Mouse (Mus musculus) lung, adult 18-20 months (tissue): ENCODE data around the gene Rnf227.

Experiments used
- DNase-seq, 2 experiments: peaks; one replicate each; pipeline ENCODE4 v3.0.0; 2022; ENCODE audit warnings: mixed read lengths in 2 of 2

Gene Rnf227

DNA sequence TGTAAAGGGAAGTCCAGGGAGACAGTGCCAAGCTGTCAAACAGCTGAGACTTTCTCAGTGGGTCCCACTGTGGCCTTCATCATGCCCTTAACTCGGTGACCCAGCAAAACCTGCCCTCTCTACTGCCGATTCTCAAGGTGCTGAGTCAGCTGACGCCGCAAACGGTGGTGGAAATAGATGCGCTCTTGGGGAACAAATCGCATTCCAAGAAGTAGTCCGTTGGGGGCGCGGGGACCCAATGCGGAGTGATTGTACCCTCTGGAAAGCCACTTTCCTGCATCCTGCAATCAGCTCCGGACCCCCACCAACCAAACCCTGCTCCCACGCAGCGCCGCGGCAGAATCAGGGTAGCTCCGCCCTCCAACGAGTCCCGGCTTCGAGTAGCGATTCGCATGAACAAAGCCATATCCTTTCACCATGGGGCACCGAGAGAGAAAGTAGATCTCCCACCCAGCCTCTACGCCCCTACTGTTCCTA, 8.3 kb upstream of the Rnf227 start:
- DNase-seq = peak; percentile 67 to 73

DNA sequence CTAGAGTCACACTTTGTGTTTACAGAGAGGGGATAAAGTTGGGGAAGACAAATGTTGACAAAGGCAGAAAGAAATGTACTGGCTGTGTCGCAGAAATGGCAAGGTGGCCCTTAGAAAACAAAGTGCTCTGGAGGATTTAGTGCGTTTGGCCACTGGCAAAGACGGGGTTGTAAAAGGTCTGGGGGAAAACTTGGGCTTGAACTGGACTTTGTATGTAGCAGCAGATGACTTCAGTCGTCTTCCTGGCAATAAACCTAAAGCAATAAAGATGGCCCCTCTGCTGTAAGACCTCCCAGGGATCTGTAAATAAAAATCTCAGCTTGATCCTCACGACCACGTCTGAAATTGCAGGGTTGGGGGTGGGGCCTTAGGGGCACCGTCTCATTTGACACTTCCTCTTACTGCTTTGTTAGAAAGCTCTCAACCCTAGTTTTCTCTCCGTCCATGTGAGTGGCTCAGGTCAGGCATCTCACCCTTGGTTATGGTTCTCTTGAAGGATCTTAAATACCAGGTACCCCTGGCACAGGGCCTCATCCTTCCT, 7.5 kb upstream of the Rnf227 start:
- no peak for DNase-seq

DNA sequence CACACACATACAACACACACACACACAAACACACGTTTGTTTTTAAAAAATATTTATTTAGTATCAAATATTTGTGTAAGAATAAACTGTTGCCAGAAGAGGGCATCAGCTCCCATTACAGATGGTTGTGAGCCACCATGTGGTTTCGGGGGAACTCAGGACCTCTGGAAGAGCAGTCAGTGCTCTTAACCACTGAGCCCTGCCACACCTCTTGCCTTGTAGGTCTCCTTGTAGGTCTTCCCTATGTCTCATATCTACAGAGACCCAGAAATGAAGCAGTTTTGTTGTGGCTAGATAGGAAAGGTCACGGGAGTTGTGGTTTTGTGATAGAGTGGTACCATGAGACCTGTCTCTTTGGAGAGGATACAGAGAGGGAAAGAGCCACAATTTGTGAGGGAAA, 6.3 kb upstream of the Rnf227 start:
- no peak for DNase-seq

GRCm38 (mm10) chr11:69334796-69335195, 5.5 kb upstream of the Rnf227 start:
- no peak for DNase-seq

- no peak for DNase-seq
Measured at GRCm38 (mm10) chr11:69346441-69346840, 6.2 kb downstream of the Rnf227 start.

DNA sequence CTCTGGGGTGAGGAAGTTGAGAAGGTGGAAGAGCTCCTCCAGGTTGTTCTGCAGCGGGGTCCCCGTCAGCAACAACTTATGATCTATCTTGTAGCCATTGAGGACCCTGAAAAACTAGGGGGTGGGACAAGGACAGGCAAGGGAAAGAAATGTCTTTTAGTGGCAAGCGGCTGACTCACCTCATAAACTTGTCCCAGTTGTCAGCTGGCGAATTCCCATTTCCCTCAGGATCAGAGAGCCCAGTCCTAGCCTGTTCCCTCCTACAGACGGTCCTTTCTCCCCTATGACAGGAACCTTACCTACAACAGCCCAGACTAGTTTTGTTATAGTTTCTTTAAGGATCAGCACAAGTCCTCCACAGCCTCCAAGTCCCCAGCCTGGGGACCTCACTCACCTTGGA, 16.3 kb downstream of the Rnf227 start:
- DNase-seq = no peak

DNA sequence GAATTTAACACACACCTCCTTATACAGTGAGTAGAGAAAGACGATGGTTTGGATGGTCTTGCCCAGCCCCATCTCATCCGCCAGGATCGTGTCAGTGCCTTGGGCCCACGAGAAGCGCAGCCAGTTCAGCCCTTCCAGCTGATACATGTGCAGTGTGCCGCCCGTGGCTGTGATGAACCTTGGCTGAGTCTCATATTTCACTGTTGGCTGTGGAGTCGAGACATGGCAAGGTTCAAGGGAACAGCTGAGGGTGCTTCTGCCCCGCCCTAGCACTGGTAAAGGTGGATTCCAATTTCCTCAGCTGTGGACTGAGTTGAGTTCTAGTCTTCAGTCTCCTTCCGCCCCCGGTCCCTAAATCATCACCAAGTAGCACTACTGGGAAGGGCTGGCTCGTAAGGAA, 17.4 kb downstream of the Rnf227 start:
- no peak for DNase-seq

DNA sequence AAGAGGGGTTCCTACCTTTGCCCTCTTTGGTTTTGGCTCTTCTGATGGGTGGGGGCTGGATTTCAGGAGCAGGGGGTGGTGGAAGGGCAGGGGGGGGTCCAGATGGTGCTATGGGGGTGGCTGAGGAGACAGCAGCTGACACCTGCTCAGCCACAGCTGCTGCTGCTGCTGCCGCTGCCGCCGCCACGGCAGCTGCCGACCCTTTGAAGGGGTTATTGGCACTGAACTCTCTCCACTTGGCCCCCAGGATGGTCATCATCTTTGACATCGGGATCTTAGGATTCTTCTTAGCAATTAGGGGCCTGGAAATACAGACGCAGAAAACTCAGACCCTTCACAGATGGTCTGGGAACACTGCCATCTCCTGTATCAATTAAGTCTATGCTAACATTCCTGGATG, 21.8 kb downstream of the Rnf227 start:
- no peak for DNase-seq

- DNase-seq = no peak
Measured at GRCm38 (mm10) chr11:69362479-69362878, 22.2 kb downstream of the Rnf227 start.

DNA sequence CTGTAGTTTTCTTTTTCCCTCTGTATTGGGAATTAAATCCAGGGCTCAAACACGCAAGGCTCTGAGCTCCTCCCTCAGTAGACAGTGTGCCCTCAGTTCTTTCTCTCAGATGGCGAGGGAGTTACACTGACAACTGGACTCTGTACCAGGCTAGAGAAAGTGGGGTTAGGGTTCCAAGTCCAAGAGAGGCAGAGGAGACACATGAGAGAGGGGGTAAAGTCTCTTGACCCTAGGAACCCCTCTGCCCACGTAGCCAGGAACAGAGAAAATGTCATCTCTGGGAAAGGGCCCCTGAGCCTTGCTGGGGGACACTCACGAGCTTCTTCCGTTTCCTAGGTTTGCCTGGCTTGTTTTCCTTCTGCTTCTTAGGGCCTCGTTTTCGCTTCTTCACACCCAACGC, 24.1 kb downstream of the Rnf227 start:
- DNase-seq = no peak

DNA sequence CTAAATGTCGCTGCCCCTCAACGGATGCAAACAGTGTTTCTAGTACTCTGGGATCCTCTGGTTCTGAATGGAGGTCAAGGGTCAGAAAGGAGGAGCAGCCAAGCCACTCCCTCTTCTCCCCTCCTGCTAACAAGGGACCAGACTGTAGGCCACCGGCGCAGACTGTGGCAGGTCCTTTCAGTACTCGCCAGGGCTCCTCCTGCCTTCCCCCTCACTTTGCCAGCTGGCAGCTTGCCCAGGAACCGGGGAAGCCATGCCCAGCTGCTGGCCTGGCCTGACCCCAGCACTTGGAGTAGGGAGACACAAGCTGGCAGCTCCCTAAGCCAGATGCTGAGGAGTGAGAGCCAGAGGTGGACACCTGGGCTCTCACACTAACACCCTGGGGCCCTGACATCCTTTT, 24.6 kb downstream of the Rnf227 start:
- DNase-seq = peak; percentile 98 to 99

DNA sequence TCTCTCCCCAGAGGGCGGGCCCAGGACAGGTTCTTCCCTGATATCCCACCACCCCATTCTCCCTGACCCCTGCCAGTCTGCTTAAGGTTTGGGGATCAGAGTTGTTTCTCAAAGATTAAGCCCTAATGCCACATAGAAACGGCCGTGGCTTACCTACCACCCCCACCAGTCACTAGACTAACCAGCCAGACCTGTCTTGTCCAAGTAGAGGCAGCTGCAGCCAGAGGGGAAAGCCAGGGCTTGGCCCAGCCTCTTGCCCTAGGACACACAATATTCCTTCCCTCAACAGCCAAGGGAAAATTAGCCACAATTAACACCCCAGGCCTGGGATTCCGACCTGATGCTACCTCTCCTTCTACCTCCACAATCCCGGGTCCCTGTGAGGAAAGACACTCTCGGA, 25.5 kb downstream of the Rnf227 start:
- peak; percentile 60 to 68 for DNase-seq

DNA sequence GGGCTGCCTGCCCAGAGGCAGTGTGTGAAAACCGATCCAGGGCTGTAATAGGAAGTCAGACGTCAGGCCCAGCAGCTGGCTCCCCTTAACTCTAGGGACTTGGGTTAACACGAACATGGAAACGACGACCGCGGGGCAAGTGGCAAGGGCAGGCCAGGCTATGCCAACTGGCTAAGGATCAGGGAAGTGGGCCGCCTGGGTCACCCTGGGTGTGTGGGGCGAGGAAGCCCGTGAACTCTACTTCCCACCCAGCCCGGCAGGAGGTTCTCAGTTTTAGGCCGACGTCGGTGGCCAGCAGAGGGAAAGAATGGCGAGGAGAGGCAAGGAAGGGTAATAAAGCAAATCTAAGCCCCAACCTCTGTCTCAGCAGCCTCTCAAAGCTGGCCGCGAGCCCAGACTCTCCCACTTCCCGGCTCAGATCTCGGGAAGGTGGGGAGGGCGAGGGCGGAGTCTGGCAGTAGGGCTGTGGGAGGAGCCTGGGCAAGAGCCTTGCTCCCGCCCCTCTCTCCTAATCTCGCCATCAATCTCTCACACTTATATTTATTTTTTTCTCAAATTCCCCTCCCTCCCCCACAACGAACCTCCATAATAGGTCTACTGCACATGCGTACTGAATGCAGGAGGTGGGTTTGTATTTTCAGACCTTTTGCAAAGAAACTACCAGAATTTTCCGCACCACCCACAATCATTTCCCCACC, 26.0 kb downstream of the Rnf227 start:
- DNase-seq = peak; percentile 97 to 98

DNA sequence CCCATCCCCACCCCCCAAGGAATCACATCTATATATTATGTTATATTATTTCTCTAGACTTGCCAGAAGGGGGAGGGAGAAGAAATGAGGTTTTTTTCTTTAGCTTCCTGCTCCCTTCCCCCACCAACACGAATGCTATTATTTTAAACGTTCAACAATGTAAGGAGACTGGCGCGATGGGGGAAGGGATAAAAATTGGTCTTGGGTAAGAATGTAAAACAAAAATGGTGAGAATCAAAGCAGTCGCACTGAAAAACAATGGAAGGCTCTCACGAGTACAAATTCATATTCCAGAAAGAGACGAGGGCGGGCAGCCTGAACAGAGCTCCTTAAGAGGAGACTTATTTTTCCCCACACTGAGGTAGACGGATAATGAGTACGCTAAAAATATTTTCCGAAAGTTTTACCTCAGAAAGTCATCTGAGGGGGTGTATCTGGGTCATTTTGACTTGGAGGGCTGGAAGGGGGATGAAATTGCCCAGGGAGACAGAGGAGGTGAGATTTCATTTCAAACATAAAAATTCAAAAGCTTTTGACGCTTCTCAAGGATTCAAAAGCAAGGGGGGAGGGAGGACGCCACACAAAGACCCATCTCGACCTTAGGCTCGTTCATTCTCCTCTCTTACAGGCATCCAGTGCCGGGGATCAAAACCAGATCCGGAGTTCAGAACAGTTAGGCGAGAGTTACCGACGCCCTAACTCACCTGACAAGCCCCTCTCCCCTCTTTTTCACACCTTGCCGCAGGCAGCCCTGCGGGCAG, 26.8 kb downstream of the Rnf227 start:
- DNase-seq = peak in 1 of 2 experiments; percentile 16

GRCm38 (mm10) chr11:69367616-69368355, 27.5 kb downstream of the Rnf227 start:
- peak; percentile 54 to 60 for DNase-seq

DNA sequence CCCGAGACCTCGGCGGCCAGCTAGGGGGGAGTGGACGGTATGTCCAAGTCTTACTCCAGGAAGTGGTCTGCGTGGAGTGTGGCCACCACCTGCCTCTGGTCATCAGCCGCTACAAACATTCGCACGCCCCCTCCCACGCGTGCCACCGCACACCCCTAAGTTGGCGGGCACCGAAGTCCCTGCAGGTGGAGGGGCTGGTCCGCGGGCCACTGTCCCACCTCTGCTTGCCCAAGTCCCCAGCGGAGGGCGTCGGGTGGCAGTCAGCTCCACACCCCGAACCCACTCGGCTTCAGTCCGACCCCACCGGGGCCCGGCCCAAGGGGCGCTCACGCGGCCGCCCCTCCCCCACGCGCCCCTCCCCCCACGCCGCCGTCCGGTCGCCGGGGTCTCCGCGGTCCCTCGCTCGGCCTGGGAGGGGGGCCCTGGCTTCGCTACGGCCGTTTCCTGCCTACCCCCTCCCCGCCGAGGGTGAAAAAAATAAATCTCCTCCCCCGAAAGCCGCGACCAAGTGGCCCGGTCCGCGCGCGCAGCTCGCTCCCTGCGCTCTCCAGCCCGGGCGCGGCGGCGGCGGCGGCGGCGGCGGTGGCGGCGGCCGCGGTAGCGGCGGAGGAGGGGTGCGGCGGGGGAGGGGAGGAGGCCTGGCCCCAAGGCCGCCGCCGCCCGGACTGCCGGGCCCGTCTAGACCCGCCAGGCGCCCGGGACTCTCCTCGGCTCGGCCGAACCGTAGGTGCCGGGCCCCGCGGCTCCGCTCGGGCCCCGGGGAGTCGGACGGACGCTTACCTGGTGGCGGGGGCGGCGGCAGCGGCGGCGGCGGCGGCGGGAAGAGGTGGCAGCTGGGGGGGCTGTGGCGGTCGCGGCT, 28.3 kb downstream of the Rnf227 start:
- peak; percentile 30 to 50 for DNase-seq

DNA sequence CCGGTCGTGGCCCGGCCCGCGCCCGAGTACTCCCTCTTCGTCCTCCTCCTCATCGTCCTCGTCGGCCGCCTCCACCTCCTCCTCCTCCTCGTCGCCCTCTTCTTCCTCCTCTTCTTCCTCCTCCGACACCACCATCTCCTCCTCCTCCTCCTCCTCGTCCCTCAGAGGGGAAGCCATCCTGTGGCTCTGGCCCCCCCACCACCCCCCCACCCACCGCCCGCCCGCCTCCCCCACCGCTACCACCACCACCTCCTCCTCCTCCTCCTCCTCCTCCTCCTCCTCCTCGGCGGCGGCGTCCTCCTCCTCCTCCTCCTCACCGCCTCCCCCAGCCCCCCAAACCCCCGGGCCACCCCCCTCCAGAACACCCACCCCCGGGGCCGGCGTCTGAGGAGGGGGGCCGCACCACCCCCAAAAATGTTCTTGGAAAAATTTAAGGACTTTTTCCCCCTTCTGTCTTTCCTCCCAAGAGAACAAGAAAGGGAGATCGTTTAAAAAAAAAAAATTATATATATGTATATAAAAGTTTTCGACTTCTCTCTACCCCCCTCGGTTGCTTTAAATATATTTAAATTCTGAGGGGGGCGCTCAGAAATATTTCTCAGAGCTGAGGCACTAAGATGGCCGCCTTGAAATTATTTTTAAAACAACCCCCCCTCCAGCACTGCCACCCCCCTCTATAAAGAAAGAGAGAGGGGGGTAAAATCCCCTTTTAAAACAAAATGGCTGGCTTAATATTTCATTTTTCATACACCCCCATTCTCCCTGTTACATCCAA, 29.1 kb downstream of the Rnf227 start, which contains the start of gene Chd3:
Gene Chd3, minus strand, starts transcription at position 192 of the 775 bp plus-strand sequence.
- peak; percentile 33 to 37 for DNase-seq

DNA sequence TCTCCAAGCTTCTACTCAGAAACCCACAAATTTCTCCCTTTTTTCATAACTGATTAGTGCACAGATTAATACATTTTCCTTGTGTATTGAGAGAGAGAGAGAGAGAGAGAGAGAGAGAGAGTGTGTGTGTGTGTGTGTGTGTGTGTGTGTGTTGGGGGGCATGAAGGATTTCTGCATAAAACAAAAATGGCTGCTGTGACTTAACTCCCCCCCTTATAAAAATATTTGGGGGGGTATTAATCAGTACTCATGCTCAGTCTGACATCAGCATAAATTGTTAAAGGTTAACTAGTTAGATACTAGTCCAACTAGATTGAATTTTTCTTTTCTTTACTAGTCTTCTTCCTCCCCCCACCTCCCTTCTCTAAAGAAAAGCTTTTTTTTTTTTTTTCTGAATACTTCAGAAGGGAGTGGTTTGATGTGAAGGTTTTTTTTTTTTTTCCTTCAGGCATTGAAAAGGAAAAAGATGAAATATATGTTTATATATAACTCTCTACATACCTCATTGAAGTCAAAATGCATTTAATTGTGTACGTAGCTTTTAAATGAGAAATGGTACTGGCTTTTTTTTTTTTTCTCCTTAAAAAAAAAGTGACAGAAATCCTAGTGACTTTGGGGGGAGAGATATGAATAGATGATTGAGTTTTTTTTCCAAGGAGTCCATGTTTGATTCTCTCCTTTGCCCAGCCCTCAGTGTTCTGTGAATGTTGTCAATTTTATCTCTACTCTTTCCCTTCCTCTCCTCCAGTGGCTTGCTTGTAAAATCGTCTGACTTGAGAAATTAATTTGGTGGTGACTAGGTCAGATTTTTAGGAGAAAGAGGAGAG, 29.9 kb downstream of the Rnf227 start:
- DNase-seq = no peak

DNA sequence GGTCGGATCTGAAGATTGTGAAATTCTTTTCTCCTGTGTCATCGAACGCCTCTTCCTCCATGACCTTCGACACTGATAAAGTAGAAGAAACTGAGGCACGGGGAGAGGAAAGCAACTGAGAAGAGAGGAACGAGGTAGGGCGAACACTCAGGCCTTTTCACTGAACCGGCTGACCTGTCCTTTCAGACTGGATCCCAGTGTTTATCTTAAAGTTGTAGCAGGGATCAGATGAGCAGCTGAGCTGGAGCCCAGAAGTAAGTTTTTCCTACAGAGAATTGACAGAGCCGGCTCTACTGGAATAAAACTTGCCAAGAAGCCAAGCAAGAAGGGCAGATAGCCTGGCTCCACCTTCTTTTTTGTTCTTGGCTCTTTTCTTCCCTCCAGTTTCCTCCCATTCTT, 30.6 kb downstream of the Rnf227 start:
- DNase-seq = peak in 1 of 2 experiments; percentile 14

GRCm38 (mm10) chr11:69371601-69372000, 31.3 kb downstream of the Rnf227 start:
- no peak for DNase-seq
